In the genomic region with DNA sequence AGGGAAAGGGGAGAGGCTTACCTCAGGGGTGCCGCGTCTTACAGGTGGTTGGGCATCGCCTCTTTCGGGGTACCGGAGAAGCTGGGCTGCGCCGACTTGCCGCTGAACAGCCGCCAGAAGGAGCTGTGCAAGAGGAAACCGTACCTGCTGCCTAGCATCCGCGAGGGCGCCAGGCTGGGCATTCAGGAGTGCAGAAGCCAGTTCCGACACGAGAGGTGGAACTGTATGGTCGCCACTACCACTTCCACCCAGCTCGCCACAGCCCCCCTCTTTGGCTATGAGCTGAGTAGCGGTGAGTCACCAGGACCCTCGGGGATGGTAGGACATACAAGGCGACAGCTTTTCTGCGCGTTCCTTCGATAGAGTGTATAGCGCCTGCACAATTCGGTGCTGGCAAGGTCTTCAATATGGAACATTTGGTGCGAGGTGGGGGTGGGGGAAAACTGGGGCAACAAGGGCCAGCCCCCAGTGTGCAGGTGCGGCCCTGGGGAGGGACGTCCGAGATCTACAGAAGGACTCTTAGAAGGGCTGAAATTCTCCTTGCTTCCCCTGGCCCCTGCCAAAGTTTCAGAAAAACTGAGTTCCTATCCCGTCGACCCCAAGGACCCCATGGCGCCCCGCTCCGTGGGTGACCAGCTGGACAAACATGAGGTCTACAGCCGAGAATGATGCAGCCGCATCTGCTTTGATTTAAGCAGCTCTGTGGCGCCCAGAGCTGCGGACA, we compare ENCODE assay signal across 9 mouse cellular contexts. TPM values are rescaled to one million over a fixed set of nuclear protein-coding genes. Genes with fewer than 3 reads are reported as not detected.
A peak's percentile ranks its signal among the peaks of the same experiment; 100 is the strongest.
DNase-seq lines count a peak whose midpoint lies in the region; ATAC-seq and TF ChIP-seq lines count a peak whose summit lies in the region.
"Had no signal": no experiment of that assay in that cellular context is flagged by ENCODE, and none has a peak within 500 bp of the region (broad histone marks: within the 10 kb centered on the region; RNA-seq: fewer than 3 reads in every experiment).

No protein-coding gene starts in this region.

- WGBS in kidney, postnatal 0 days, result 1% methylated on average over 38 of the region's 38 CpGs
- under 1% methylated on average over 38 of the region's 38 CpGs for WGBS in forebrain, embryonic 11.5 days
- WGBS in lung, embryonic 16.5 days, result under 1% methylated on average over 38 of the region's 38 CpGs

- TF ChIP-seq CTCF in kidney, postnatal 0 days (IDR thresholded peaks at IDR 0.05; ENCODE audit: low read depth), result peak; percentile 51

- H3K9me3 ChIP-seq in kidney, postnatal 0 days (replicated peaks; ENCODE audit: low read length), result no peaks in the 10 kb centered on the region
- H3K9me3 ChIP-seq in forebrain, embryonic 11.5 days (ENCODE audit: control insufficient read depth, low read length), result no peaks in the 10 kb centered on the region
- H3K9me3 ChIP-seq in lung, embryonic 16.5 days (ENCODE audit: control insufficient read depth, low read length), result no peaks in the 10 kb centered on the region

- no peak overlapping the region for H3K9ac ChIP-seq in kidney, postnatal 0 days (ENCODE audit: low read depth, low read length)
- H3K9ac ChIP-seq in forebrain, embryonic 11.5 days (ENCODE audit: low read length), result peak overlapping the region; percentile 39
- no peak overlapping the region for H3K9ac ChIP-seq in lung, embryonic 16.5 days (ENCODE audit: low read length)

- peak overlapping the region; percentile 50 for H3K4me2 ChIP-seq in kidney, postnatal 0 days (ENCODE audit: low read length)
- peak overlapping the region; percentile 85 for H3K4me2 ChIP-seq in forebrain, embryonic 11.5 days (ENCODE audit: low read depth, low read length, severe bottlenecking)
- peak overlapping the region; percentile 54 for H3K4me2 ChIP-seq in lung, embryonic 16.5 days (ENCODE audit: low read depth, low read length)

- peak overlapping the region; percentile 33 for H3K4me3 ChIP-seq in kidney, postnatal 0 days (replicated peaks; ENCODE audit: low read depth, low read length)
- H3K4me3 ChIP-seq in forebrain, embryonic 11.5 days (ENCODE audit: low read depth, low read length), result peak overlapping the region; percentile 37
- peak overlapping the region; percentile 30 for H3K4me3 ChIP-seq in lung, embryonic 16.5 days (ENCODE audit: low read length)
- H3K4me3 ChIP-seq: myocyte had no signal

- DNase-seq in kidney, postnatal 0 days (ENCODE audit: low spot score), result peak; percentile 33
- no peak for DNase-seq in kidney, adult 18-20 months
- DNase-seq in adrenal gland, postnatal 25 days, result peak; percentile 23
- peak; percentile 68 for DNase-seq in forebrain, embryonic 11.5 days (ENCODE audit: low spot score)
- DNase-seq in right cerebral cortex, adult 18-20 months, result peak; percentile 33
- DNase-seq in spleen, adult 12 weeks (ENCODE audit: low spot score), result no peak

- peak; percentile 61 for ATAC-seq in kidney, postnatal 0 days (replicated peaks; ENCODE audit: low FRiP score, low read depth)
- ATAC-seq in forebrain, embryonic 11.5 days (replicated peaks; ENCODE audit: low FRiP score), result peak; percentile 74
- peak; percentile 43 for ATAC-seq in inflammation-experienced regulatory T-cells, adult 6 months
- peak; percentile 34; the same call in 1 of the 2 replicates for ATAC-seq in lung, embryonic 16.5 days (ENCODE audit: low read depth)

- H3K36me3 ChIP-seq in kidney, postnatal 0 days (ENCODE audit: insufficient read depth, low read length), result no peaks in the 10 kb centered on the region
- H3K36me3 ChIP-seq in forebrain, embryonic 11.5 days (ENCODE audit: control insufficient read depth, insufficient read depth, low read length), result no peaks in the 10 kb centered on the region
- no peaks in the 10 kb centered on the region for H3K36me3 ChIP-seq in lung, embryonic 16.5 days (ENCODE audit: control insufficient read depth, insufficient read depth, low read length)

- 0 out of 2 replicates have a peak, but pooled peaks cover 8% of the 10 kb centered on the region for H3K4me1 ChIP-seq in kidney, postnatal 0 days (replicated peaks; ENCODE audit: insufficient read depth, low read length)
- peaks cover 9% of the 10 kb centered on the region; the same call in 1 of the 2 replicates for H3K4me1 ChIP-seq in forebrain, embryonic 11.5 days (replicated peaks; ENCODE audit: control insufficient read depth, insufficient read depth, low read length)
- peaks cover 14% of the 10 kb centered on the region for H3K4me1 ChIP-seq in lung, embryonic 16.5 days (replicated peaks; ENCODE audit: control insufficient read depth, insufficient read depth, low read length)

- no peak overlapping the region for H3K27ac ChIP-seq in kidney, postnatal 0 days
- H3K27ac ChIP-seq in forebrain, embryonic 11.5 days (ENCODE audit: low read depth, low read length), result no peak overlapping the region
- no peak overlapping the region for H3K27ac ChIP-seq in lung, embryonic 16.5 days (ENCODE audit: low read length)

- H3K27me3 ChIP-seq in kidney, postnatal 0 days (ENCODE audit: insufficient read depth, low read length), result peaks cover 28% of the 10 kb centered on the region
- peaks cover 20% of the 10 kb centered on the region for H3K27me3 ChIP-seq in forebrain, embryonic 11.5 days (ENCODE audit: control insufficient read depth, insufficient read depth, low read length)
- peaks cover 27% of the 10 kb centered on the region for H3K27me3 ChIP-seq in lung, embryonic 16.5 days (ENCODE audit: control insufficient read depth, insufficient read depth, low read depth, low read length)

RNA-seq across cellular contexts. Expression of gene Wnt16, which starts 0.9 kb away (rescaled TPM):
- polyA plus RNA-seq in kidney, postnatal 0 days (2015; fragmentation: Nextera tagmentation; extraction: Ambion mirVana), result 1.1 and 1.6 TPM in 2 replicates
- not detected in 2 replicates for total RNA-seq in adrenal gland, postnatal 25 days (2021)
- polyA plus RNA-seq in forebrain, embryonic 11.5 days (2014; fragmentation: Nextera tagmentation; extraction: Ambion mirVana), result 0.27 TPM in 2 replicates
- polyA plus RNA-seq in inflammation-experienced regulatory T-cells, adult 6 months (2017; shearing (Covaris generic)), result under 1 TPM in 2 of 3 experiments, not detected in 1; 0.36 to 0.47 TPM
- polyA plus RNA-seq in lung, embryonic 16.5 days (2015; fragmentation: Nextera tagmentation; extraction: Ambion mirVana), result 0.18 and 0.19 TPM in 2 replicates
- polyA plus RNA-seq: myocyte had no signal

Comparison
In these comparisons a context has a peak if more than half of its experiments do, and no peak if none do; other contexts are left out.
1. DNase-seq: peak in kidney, postnatal 0 days (single experiment), adrenal gland, postnatal 25 days (single experiment), forebrain, embryonic 11.5 days (single experiment) and right cerebral cortex, adult 18-20 months (single experiment); none in kidney, adult 18-20 months (single experiment) and spleen, adult 12 weeks (single experiment).
2. Peak in every context shown above with its lines, with median percentiles within 50 percentile points of each other: ATAC-seq, H3K4me2 ChIP-seq and H3K4me3 ChIP-seq.